Mouse (Mus musculus): Measurements from ENCODE around the gene Errfi1. TPM values are rescaled to one million over a fixed set of nuclear protein-coding genes. Genes with fewer than 3 reads are reported as not detected.
"Not testable (repeated sequence)": the region's sequence is repeated elsewhere in the genome, so short reads cannot be mapped to it uniquely, and the experiment has no call there.

Errfi1 gene
- total RNA-seq, 1 experiment from 2014 or later = 2.5 TPM

GRCm38 (mm10) chr4:150869276-150870197 lies 15.8 kb downstream of the Errfi1 start:
- ATAC-seq (replicated peaks in 1 of 2; ENCODE audit: insufficient read depth in 1 of 2, low FRiP score in 2 of 2, low TSS enrichment in 1 of 2, low read depth in 1 of 2, poor library complexity in 2 of 2, severe bottlenecking in 2 of 2) = no peak

GRCm38 (mm10) chr4:150870963-150871391 lies 17.3 kb downstream of the Errfi1 start:
- ATAC-seq (replicated peaks in 1 of 2; ENCODE audit: insufficient read depth in 1 of 2, low FRiP score in 2 of 2, low TSS enrichment in 1 of 2, low read depth in 1 of 2, poor library complexity in 2 of 2, severe bottlenecking in 2 of 2) = no peak

- ATAC-seq (replicated peaks in 1 of 2; ENCODE audit: insufficient read depth in 1 of 2, low FRiP score in 2 of 2, low TSS enrichment in 1 of 2, low read depth in 1 of 2, poor library complexity in 2 of 2, severe bottlenecking in 2 of 2) = no peak
Measured at GRCm38 (mm10) chr4:150871392-150872138, 17.8 kb downstream of the Errfi1 start.

GRCm38 (mm10) chr4:150872139-150872651 lies 18.5 kb downstream of the Errfi1 start:
- ATAC-seq (replicated peaks in 1 of 2; ENCODE audit: insufficient read depth in 1 of 2, low FRiP score in 2 of 2, low TSS enrichment in 1 of 2, low read depth in 1 of 2, poor library complexity in 2 of 2, severe bottlenecking in 2 of 2) = no peak

- no peak for ATAC-seq (replicated peaks in 1 of 2; ENCODE audit: insufficient read depth in 1 of 2, low FRiP score in 2 of 2, low TSS enrichment in 1 of 2, low read depth in 1 of 2, poor library complexity in 2 of 2, severe bottlenecking in 2 of 2)
Measured at GRCm38 (mm10) chr4:150872681-150873080, 19.0 kb downstream of the Errfi1 start.

GRCm38 (mm10) chr4:150874416-150874815 lies 20.7 kb downstream of the Errfi1 start:
- ATAC-seq (replicated peaks in 1 of 2; ENCODE audit: insufficient read depth in 1 of 2, low FRiP score in 2 of 2, low TSS enrichment in 1 of 2, low read depth in 1 of 2, poor library complexity in 2 of 2, severe bottlenecking in 2 of 2) = not testable (repeated sequence)

GRCm38 (mm10) chr4:150875393-150875792 lies 21.7 kb downstream of the Errfi1 start:
- ATAC-seq (replicated peaks in 1 of 2; ENCODE audit: insufficient read depth in 1 of 2, low FRiP score in 2 of 2, low TSS enrichment in 1 of 2, low read depth in 1 of 2, poor library complexity in 2 of 2, severe bottlenecking in 2 of 2) = no peak

- ATAC-seq (replicated peaks in 1 of 2; ENCODE audit: insufficient read depth in 1 of 2, low FRiP score in 2 of 2, low TSS enrichment in 1 of 2, low read depth in 1 of 2, poor library complexity in 2 of 2, severe bottlenecking in 2 of 2) = no peak
Measured at GRCm38 (mm10) chr4:150879631-150880030, 25.9 kb downstream of the Errfi1 start.

- ATAC-seq (replicated peaks in 1 of 2; ENCODE audit: insufficient read depth in 1 of 2, low FRiP score in 2 of 2, low TSS enrichment in 1 of 2, low read depth in 1 of 2, poor library complexity in 2 of 2, severe bottlenecking in 2 of 2) = no peak
Measured at GRCm38 (mm10) chr4:150880364-150880763, 26.6 kb downstream of the Errfi1 start.

- no peak for ATAC-seq (replicated peaks in 1 of 2; ENCODE audit: insufficient read depth in 1 of 2, low FRiP score in 2 of 2, low TSS enrichment in 1 of 2, low read depth in 1 of 2, poor library complexity in 2 of 2, severe bottlenecking in 2 of 2)
Measured at GRCm38 (mm10) chr4:150882632-150883031, 28.9 kb downstream of the Errfi1 start.

GRCm38 (mm10) chr4:150887903-150888302 lies 34.2 kb downstream of the Errfi1 start:
- no peak for ATAC-seq (replicated peaks in 1 of 2; ENCODE audit: insufficient read depth in 1 of 2, low FRiP score in 2 of 2, low TSS enrichment in 1 of 2, low read depth in 1 of 2, poor library complexity in 2 of 2, severe bottlenecking in 2 of 2)

GRCm38 (mm10) chr4:150888492-150888891 lies 34.8 kb downstream of the Errfi1 start:
- no peak for ATAC-seq (replicated peaks in 1 of 2; ENCODE audit: insufficient read depth in 1 of 2, low FRiP score in 2 of 2, low TSS enrichment in 1 of 2, low read depth in 1 of 2, poor library complexity in 2 of 2, severe bottlenecking in 2 of 2)

- ATAC-seq (replicated peaks in 1 of 2; ENCODE audit: insufficient read depth in 1 of 2, low FRiP score in 2 of 2, low TSS enrichment in 1 of 2, low read depth in 1 of 2, poor library complexity in 2 of 2, severe bottlenecking in 2 of 2) = no peak
Measured at GRCm38 (mm10) chr4:150889273-150889954, 35.7 kb downstream of the Errfi1 start.

- no peak for ATAC-seq (replicated peaks in 1 of 2; ENCODE audit: insufficient read depth in 1 of 2, low FRiP score in 2 of 2, low TSS enrichment in 1 of 2, low read depth in 1 of 2, poor library complexity in 2 of 2, severe bottlenecking in 2 of 2)
Measured at GRCm38 (mm10) chr4:150889955-150890315, 36.2 kb downstream of the Errfi1 start.

- ATAC-seq (replicated peaks in 1 of 2; ENCODE audit: insufficient read depth in 1 of 2, low FRiP score in 2 of 2, low TSS enrichment in 1 of 2, low read depth in 1 of 2, poor library complexity in 2 of 2, severe bottlenecking in 2 of 2) = peak in 1 of 2 experiments; percentile 29; a peak in 1 of 4 replicates
Measured at GRCm38 (mm10) chr4:150891308-150891707, 37.6 kb downstream of the Errfi1 start.

- ATAC-seq (replicated peaks in 1 of 2; ENCODE audit: insufficient read depth in 1 of 2, low FRiP score in 2 of 2, low TSS enrichment in 1 of 2, low read depth in 1 of 2, poor library complexity in 2 of 2, severe bottlenecking in 2 of 2) = no peak
Measured at GRCm38 (mm10) chr4:150894718-150895501, 41.2 kb downstream of the Errfi1 start.

Data from hematopoietic stem cell, adult 5-6 weeks (primary cell).